Mouse (Mus musculus) midbrain, embryonic 16.5 days (tissue): ENCODE results near the gene Sp7. TPM values are rescaled to one million over a fixed set of nuclear protein-coding genes. Genes with fewer than 3 reads are reported as not detected.

Source experiments
- ATAC-seq: fragments of 200-750 bp; cut with Nextera tagmentation; 2 replicates; pipeline ENCODE4 v1.8.0; 2017; ENCODE audit warnings: moderate TSS enrichment
- H3K27ac ChIP-seq: fragments of 300-500 bp; sonication (generic); 2 replicates; pipeline ENCODE4 v1.5.1; 2014; ENCODE audit warnings: mild to moderate bottlenecking, low read length, mixed read lengths
- H3K27me3 ChIP-seq: fragments of 300-500 bp; sonication (generic); 2 replicates; pipeline ENCODE4 v1.6.1; 2014; ENCODE audit warnings: low read depth, low read length, mixed read lengths; ENCODE audit not compliant: control insufficient read depth, insufficient read depth
- H3K36me3 ChIP-seq: fragments of 300-500 bp; sonication (generic); 2 replicates; pipeline ENCODE4 v1.6.1; 2014; ENCODE audit warnings: mild to moderate bottlenecking, low read length, moderate library complexity, mixed read lengths; ENCODE audit not compliant: control insufficient read depth, insufficient read depth
- H3K4me1 ChIP-seq: fragments of 300-500 bp; sonication (generic); 2 replicates; pipeline ENCODE4 v1.6.1; 2014; ENCODE audit warnings: mild to moderate bottlenecking, low read length, mixed read lengths; ENCODE audit not compliant: control insufficient read depth, insufficient read depth
- H3K4me2 ChIP-seq: fragments of 300-500 bp; sonication (generic); 2 replicates; pipeline ENCODE4 v1.6.1; 2014; ENCODE audit warnings: mild to moderate bottlenecking, low read length, mixed read lengths
- H3K4me3 ChIP-seq: fragments of 300-500 bp; sonication (generic); 2 replicates; pipeline ENCODE4 v1.5.1; 2014; ENCODE audit warnings: low read depth, mild to moderate bottlenecking, low read length, moderate library complexity, mixed read lengths
- H3K9ac ChIP-seq: fragments of 300-500 bp; sonication (generic); 2 replicates; pipeline ENCODE4 v1.6.1; 2014; ENCODE audit warnings: low read depth, low read length, mixed read lengths
- H3K9me3 ChIP-seq: fragments of 300-500 bp; sonication (generic); replicated peaks from 2 replicates; pipeline ENCODE4 v1.6.1; 2014; ENCODE audit warnings: mild to moderate bottlenecking, low read length, mixed read lengths; ENCODE audit not compliant: control insufficient read depth, poor library complexity, severe bottlenecking
- WGBS: fragments of 180-500 bp; shearing (Covaris S2); extraction: QIAGEN DNeasy Blood & Tissue Kit; methylation state at CpG from one replicate; pipeline ENCODE4 v1.1.7; 2014; 5-methylcytosine and 5-hydroxymethylcytosine counted together
- polyA plus RNA-seq: library from polyadenylated mRNA; unstranded; fragments of >200 nt; fragmentation: Nextera tagmentation; extraction: Ambion mirVana; gene quantifications from 2 replicates; pipeline ENCODE4 v1.2.1, GENCODE M21; 2015

The Sp7 gene
- polyA plus RNA-seq: 0.40 and 0.55 TPM in 2 replicates

DNA sequence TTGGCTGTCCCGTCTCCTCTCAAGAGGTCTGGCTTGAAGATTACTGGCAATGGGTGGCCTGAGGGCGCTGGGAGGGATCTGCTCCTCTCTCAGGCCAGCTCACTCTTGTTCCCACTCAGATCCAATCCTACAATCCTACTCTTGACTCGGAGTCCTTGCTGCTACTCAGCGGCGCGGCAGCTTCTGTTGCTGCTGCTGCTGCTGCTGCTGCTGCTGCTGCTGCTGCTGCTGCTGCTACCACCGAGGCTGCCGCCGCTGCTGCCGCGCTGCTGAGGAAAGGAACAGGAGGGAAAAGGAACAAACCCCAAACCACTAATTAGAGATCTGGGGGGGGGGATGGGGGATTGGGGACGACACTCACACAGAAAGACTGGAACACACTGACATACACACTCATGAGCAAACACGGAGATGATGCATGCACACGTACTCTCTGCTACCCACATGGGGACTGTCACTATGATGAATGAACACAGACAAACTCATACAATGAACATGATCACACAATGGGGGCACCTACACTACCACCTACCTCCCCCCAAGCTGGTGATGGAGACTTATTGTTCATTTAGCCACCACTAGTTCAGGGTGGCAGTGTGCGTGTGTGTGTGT is at the start of gene Sp7:
TSS of gene Sp7 (minus strand) at position 450 of the 612 bp plus-strand sequence.
- Histone ChIP-seq H3K36me3 (no peaks in the 10 kb centered on the region), H3K4me2 (peak within 1 kb of the TSS; percentile 52), H3K9ac (peak within 1 kb of the TSS; percentile 53), H3K4me1 (peaks cover 5% of the 10 kb centered on the region; the same call in 1 of the 2 replicates), H3K27me3 (peaks cover 14% of the 10 kb centered on the region), H3K27ac (no peak within 1 kb of the TSS), H3K9me3 (no peaks in the 10 kb centered on the region), H3K4me3 (peak within 1 kb of the TSS; percentile 28)
- ATAC-seq: peak; percentile 56; the same call in 1 of the 2 replicates
- WGBS: 4% methylated on average over 15 of the region's 15 CpGs

DNA sequence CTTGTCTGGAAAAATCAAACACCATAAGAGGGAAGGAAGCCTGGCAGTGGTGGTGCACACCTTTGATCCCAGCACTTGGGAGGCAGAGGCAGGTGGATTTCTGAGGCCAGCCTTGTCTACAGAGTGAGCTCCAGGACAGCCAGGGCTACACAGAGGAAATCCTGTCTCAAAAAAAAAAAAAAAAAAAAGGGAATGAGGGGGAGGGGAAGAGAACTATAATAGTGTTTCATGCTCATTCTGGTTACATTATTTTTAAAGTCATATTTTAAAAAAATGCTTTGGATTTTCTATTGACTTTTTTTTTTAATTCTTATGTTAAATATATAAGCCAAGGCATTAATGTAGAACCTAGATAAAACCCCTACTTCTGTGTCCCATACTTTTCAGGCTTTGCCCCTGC is 46.7 kb upstream of the Sp7 start:
- no peak overlapping the region for H3K4me2 ChIP-seq
- H3K9ac ChIP-seq: no peak overlapping the region
- H3K4me1 ChIP-seq: peaks cover 32% of the 10 kb centered on the region
- H3K4me3 ChIP-seq: no peak overlapping the region
- ATAC-seq: no peak
- H3K27me3 ChIP-seq: no peaks in the 10 kb centered on the region
- no peaks in the 10 kb centered on the region for H3K9me3 ChIP-seq
- peaks cover 21% of the 10 kb centered on the region for H3K36me3 ChIP-seq
- H3K27ac ChIP-seq: no peak overlapping the region

DNA sequence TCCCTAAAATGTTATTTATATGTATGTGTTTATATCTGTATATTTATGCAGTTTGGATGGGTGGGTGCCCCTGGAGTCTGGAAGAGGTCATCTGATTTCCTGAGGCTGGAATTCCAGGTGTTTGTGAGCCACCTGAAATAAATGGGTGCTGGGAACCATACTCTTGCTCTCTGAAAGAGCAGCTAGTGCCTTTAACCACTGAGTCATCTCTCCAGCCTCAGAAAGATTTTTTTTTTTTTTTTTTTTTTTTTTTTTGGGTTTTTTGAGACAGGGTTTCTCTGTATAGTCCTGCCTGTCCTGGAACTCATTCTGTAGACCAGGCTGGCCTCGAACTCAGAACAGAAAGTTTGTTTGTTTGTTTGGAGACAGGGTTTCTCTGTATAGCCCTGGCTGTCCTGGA is 44.1 kb upstream of the Sp7 start:
- WGBS: 92% methylated on average over 1 of the region's 1 CpGs
- peaks cover 47% of the 10 kb centered on the region for H3K4me1 ChIP-seq

DNA sequence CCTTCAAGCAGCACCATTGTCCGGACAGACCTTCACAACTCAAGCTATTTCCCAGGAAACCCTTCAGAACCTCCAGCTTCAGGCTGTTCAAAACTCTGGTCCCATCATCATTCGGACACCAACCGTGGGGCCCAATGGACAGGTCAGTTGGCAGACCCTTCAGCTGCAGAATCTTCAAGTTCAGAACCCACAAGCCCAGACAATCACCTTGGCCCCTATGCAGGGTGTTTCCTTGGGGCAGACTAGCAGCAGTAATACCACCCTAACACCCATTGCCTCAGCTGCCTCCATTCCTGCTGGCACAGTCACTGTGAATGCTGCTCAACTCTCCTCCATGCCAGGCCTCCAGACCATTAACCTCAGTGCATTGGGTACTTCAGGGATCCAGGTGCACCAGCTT is 42.3 kb upstream of the Sp7 start:
- no peak for ATAC-seq
- H3K4me1 ChIP-seq: peaks cover 49% of the 10 kb centered on the region
- peak overlapping the region; percentile 5; the same call in 1 of the 2 replicates for H3K4me2 ChIP-seq
- H3K9me3 ChIP-seq: no peaks in the 10 kb centered on the region
- no peak overlapping the region for H3K4me3 ChIP-seq
- peaks cover 28% of the 10 kb centered on the region for H3K36me3 ChIP-seq
- WGBS: 95% methylated on average over 3 of the region's 3 CpGs
- no peaks in the 10 kb centered on the region for H3K27me3 ChIP-seq
- no peak overlapping the region for H3K9ac ChIP-seq
- H3K27ac ChIP-seq: no peak overlapping the region

More for the DNA sequence above, 44.1 kb upstream of the Sp7 start:
- Histone ChIP-seq H3K9ac (no peak overlapping the region), H3K36me3 (peaks cover 28% of the 10 kb centered on the region), H3K27ac (no peak overlapping the region), H3K4me3 (no peak overlapping the region), H3K4me2 (no peak overlapping the region), H3K27me3 (no peaks in the 10 kb centered on the region), H3K9me3 (no peaks in the 10 kb centered on the region)
- ATAC-seq: no peak

DNA sequence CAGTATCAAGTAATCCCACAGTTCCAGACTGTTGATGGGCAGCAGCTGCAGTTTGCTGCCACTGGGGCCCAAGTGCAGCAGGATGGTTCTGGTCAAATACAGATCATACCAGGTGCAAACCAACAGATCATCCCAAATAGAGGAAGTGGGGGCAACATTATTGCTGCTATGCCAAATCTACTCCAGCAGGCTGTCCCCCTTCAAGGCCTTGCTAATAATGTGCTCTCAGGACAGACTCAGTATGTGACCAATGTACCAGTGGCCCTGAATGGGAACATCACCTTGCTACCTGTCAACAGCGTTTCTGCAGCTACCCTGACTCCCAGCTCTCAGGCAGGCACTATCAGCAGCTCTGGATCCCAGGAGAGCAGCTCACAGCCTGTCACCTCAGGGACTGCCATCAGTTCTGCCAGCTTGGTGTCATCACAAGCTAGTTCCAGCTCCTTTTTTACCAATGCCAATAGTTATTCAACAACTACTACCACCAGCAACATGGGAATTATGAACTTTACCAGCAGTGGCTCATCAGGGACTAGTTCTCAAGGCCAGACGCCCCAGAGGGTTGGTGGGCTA is 41.7 kb upstream of the Sp7 start:
- WGBS: 89% methylated on average over 2 of the region's 2 CpGs
- no peaks in the 10 kb centered on the region for H3K9me3 ChIP-seq
- H3K4me3 ChIP-seq: no peak overlapping the region
- H3K36me3 ChIP-seq: peaks cover 28% of the 10 kb centered on the region
- no peaks in the 10 kb centered on the region for H3K27me3 ChIP-seq
- H3K4me1 ChIP-seq: peaks cover 49% of the 10 kb centered on the region
- no peak overlapping the region for H3K27ac ChIP-seq
- H3K9ac ChIP-seq: 0 out of 2 replicates have a peak overlapping the region, but pooled peaks have one; percentile 6
- ATAC-seq: no peak
- no peak overlapping the region for H3K4me2 ChIP-seq

DNA sequence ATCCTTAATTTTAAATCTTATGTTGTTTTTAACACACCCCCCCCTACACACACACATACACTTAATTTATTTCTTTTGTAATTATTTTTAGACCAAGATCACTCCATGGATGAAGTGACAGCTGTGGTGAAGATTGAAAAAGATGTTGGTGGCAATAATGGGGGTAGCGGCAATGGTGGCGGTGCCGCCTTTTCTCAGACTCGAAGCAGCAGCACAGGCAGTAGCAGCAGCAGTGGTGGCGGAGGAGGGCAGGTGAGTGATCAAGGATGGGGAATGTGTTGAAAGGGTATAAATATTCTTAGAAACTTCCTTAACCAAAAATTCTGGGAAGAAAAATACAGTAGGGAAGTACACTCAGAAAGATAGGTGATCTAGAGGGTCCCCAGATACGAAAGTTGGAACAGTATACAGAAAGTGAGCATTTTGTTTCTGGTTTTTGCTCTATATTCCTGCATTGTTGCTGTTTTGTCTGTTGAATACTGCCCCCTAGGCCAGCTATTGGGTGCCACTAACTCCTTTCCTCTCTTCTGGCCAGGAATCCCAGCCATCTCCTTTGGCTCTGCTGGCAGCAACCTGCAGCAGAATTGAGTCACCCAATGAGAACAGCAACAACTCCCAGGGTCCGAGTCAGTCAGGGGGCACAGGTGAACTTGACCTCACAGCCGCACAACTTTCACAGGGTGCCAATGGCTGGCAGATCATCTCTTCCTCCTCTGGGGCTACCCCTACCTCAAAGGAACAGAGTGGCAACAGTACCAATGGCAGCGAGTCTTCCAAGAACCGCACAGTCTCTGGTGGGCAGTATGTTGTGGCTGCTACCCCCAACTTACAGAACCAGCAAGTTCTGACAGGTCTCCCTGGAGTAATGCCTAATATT is 40.9 kb upstream of the Sp7 start:
- Histone ChIP-seq H3K4me3 (no peak overlapping the region), H3K36me3 (peaks cover 26% of the 10 kb centered on the region), H3K9me3 (no peaks in the 10 kb centered on the region), H3K9ac (no peak overlapping the region), H3K4me1 (peaks cover 49% of the 10 kb centered on the region), H3K27ac (no peak overlapping the region), H3K27me3 (no peaks in the 10 kb centered on the region), H3K4me2 (peak overlapping the region; percentile 53; the same call in 1 of the 2 replicates)
- ATAC-seq: no peak
- 94% methylated on average over 10 of the region's 10 CpGs for WGBS

DNA sequence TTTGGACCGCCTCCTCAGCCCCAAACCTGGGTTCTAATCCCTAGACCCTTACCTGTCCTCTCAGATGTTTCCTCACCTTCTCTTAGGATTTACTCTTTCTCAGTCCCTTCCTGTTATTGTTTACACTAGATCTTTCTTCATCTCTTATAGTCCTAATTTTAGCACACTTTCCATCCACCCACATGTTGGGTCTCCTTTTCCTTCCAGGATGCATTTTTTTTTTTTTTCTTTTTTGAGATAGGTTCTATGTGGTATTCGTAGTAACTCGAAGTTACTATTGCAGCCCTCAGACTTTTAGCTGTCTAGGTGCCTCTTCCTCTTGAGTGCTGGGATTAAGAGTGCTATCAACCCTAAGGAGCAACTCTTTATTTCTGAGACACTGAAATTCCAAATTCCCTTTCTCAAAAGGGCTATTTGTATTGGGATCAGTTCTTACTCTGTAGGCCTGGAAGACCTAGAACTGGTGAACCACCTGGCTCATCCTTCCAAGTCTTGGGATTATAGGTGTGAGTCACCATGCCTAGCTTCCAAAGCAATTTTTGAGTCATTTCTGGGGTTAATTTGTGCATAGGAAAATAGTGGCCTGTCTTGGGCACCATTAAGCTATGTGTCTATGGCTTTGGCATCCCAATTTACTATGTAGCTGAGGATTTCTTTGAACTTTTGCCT is 40.1 kb upstream of the Sp7 start:
- no peak for ATAC-seq
- peak overlapping the region; percentile 92 for H3K27ac ChIP-seq
- H3K9me3 ChIP-seq: no peaks in the 10 kb centered on the region
- peak overlapping the region; percentile 86 for H3K9ac ChIP-seq
- peak overlapping the region; percentile 53 for H3K4me2 ChIP-seq
- H3K27me3 ChIP-seq: no peaks in the 10 kb centered on the region
- peaks cover 49% of the 10 kb centered on the region for H3K4me1 ChIP-seq
- H3K4me3 ChIP-seq: peak overlapping the region; percentile 77
- 34% methylated on average over 2 of the region's 3 CpGs for WGBS
- H3K36me3 ChIP-seq: peaks cover 23% of the 10 kb centered on the region

DNA sequence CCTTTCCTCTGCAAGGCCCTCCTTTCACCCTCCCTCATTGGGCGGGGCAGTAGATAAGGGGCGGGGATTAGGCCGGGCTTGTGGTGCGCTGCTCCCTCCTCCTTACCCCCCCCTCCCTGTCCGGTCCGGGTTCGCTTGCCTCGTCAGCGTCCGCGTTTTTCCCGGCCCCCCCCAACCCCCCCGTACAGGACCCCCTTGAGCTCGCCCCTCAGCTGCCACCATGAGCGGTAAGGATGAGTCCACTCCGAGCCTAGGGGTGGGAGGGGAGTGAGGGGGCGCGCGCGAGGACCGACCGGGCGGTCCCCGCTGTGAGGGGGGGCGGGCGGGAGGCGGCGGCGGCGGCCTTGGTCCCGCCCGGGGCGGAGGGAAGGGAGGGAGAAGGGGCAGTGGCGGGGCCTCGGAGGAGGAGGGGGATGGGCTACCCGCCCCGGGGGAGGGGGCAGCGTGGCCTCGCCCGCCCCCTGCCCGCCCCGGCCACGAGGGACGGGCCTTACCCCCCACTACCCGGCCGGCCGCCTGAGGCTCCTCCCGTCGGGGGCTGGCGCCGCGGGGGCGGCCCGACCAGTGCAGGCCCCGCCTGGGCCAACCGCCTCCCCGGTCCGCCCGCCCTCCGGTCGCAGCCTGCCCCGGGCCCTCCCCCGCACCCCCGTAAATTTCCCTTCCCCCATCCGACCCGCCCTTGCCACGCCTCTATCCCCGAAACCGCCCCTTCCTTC is 39.4 kb upstream of the Sp7 start:
- ATAC-seq: no peak
- Histone ChIP-seq H3K27ac (peak overlapping the region; percentile 92), H3K36me3 (peaks cover 23% of the 10 kb centered on the region), H3K9ac (peak overlapping the region; percentile 86), H3K4me2 (peak overlapping the region; percentile 53), H3K27me3 (no peaks in the 10 kb centered on the region), H3K4me3 (peak overlapping the region; percentile 77), H3K4me1 (peaks cover 43% of the 10 kb centered on the region), H3K9me3 (no peaks in the 10 kb centered on the region)
- 3% methylated on average over 24 of the region's 69 CpGs for WGBS
